Mouse (Mus musculus): ENCODE results near the gene Col15a1. TPM values are rescaled to one million over a fixed set of nuclear protein-coding genes. Genes with fewer than 3 reads are reported as not detected.

Gene Col15a1
- polyA plus RNA-seq, 1 experiment: 0.18 TPM

GRCm38 (mm10) chr4:47261049-47261448, 53.1 kb downstream of the Col15a1 start:
- H3ac ChIP-seq (ENCODE audit: control insufficient read depth, insufficient read length): no peak overlapping the region
- H3K4me3 ChIP-seq: no peak overlapping the region
- H3K79me2 ChIP-seq (ENCODE audit: control insufficient read depth, insufficient read depth): no peaks in the 10 kb centered on the region
- H3K27me3 ChIP-seq (ENCODE audit: control insufficient read depth, insufficient read depth, insufficient read length): peaks cover 31% of the 10 kb centered on the region
- no peak overlapping the region for H3K4me2 ChIP-seq (ENCODE audit: low read depth)
- no peaks in the 10 kb centered on the region for H3K36me3 ChIP-seq (ENCODE audit: control insufficient read depth, insufficient read depth)
- no peak for TF ChIP-seq REST (IDR thresholded peaks at IDR 0.05; ENCODE audit: insufficient read depth, insufficient read length)
- TF ChIP-seq TCF12 (IDR thresholded peaks at IDR 0.05; ENCODE audit: insufficient read depth, poor library complexity, severe bottlenecking): no peak
- no peak for TF ChIP-seq TCF3 (IDR thresholded peaks at IDR 0.05; ENCODE audit: insufficient read length, low read depth)
- TF ChIP-seq POLR2AphosphoS2 (IDR thresholded peaks at IDR 0.05; ENCODE audit: insufficient read length, low read depth): no peak
- no peak for TF ChIP-seq MYOD1 (IDR thresholded peaks at IDR 0.05; ENCODE audit: control insufficient read depth in 1 of 3, insufficient read length in 2 of 3, low read depth in 2 of 3)
- no peak for TF ChIP-seq MYOG (IDR thresholded peaks at IDR 0.05; ENCODE audit: control insufficient read depth in 1 of 3, insufficient read depth in 1 of 3, insufficient read length in 2 of 3, low read depth in 2 of 3)
- TF ChIP-seq CEBPB (IDR thresholded peaks at IDR 0.05; ENCODE audit: insufficient read depth, poor library complexity, severe bottlenecking): no peak
- TF ChIP-seq POLR2A (IDR thresholded peaks at IDR 0.05; ENCODE audit: insufficient read length, low read depth): no peak
- TF ChIP-seq E2F4 (IDR thresholded peaks at IDR 0.05; ENCODE audit: insufficient read depth): no peak
- TF ChIP-seq MAX (IDR thresholded peaks at IDR 0.05; ENCODE audit: low read depth): no peak
- TF ChIP-seq USF1 (IDR thresholded peaks at IDR 0.05; ENCODE audit: low read depth): no peak
- TF ChIP-seq SRF (IDR thresholded peaks at IDR 0.05; ENCODE audit: control insufficient read depth, insufficient read length, low read depth): no peak

DNA sequence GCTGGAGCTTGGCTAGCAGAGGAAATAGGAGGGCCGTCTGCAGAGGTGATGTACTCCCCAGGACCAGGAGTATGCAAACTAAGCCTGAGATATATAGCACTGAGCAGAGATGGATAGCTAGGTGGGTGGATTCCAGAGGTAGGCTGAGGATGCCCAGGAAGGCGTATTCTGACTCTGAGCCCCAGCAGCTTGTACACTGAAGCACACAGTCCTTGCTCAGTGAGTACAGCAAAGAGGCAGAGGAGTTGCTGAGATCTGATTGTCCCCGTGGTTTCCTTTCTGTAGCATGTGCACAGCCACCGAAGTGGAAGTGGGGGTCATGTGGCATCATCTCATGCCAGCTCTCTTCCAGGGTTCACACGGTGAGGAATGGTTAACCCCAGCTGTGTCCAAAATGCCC, 54.0 kb downstream of the Col15a1 start:
- peaks cover 38% of the 10 kb centered on the region for H3K27me3 ChIP-seq (ENCODE audit: control insufficient read depth, insufficient read depth, insufficient read length)
- H3K79me2 ChIP-seq (ENCODE audit: control insufficient read depth, insufficient read depth): no peaks in the 10 kb centered on the region
- H3K4me2 ChIP-seq (ENCODE audit: low read depth): no peak overlapping the region
- no peak overlapping the region for H3K4me3 ChIP-seq
- H3K36me3 ChIP-seq (ENCODE audit: control insufficient read depth, insufficient read depth): no peaks in the 10 kb centered on the region
- H3ac ChIP-seq (ENCODE audit: control insufficient read depth, insufficient read length): no peak overlapping the region
- no peak for TF ChIP-seq POLR2A (IDR thresholded peaks at IDR 0.05; ENCODE audit: insufficient read length, low read depth)
- no peak for TF ChIP-seq CEBPB (IDR thresholded peaks at IDR 0.05; ENCODE audit: insufficient read depth, poor library complexity, severe bottlenecking)
- no peak for TF ChIP-seq USF1 (IDR thresholded peaks at IDR 0.05; ENCODE audit: low read depth)
- TF ChIP-seq MYOG (IDR thresholded peaks at IDR 0.05; ENCODE audit: control insufficient read depth in 1 of 3, insufficient read depth in 1 of 3, insufficient read length in 2 of 3, low read depth in 2 of 3): no peak
- no peak for TF ChIP-seq MYOD1 (IDR thresholded peaks at IDR 0.05; ENCODE audit: control insufficient read depth in 1 of 3, insufficient read length in 2 of 3, low read depth in 2 of 3)
- TF ChIP-seq MAX (IDR thresholded peaks at IDR 0.05; ENCODE audit: low read depth): no peak
- no peak for TF ChIP-seq TCF12 (IDR thresholded peaks at IDR 0.05; ENCODE audit: insufficient read depth, poor library complexity, severe bottlenecking)
- TF ChIP-seq SRF (IDR thresholded peaks at IDR 0.05; ENCODE audit: control insufficient read depth, insufficient read length, low read depth): no peak
- no peak for TF ChIP-seq E2F4 (IDR thresholded peaks at IDR 0.05; ENCODE audit: insufficient read depth)
- TF ChIP-seq TCF3 (IDR thresholded peaks at IDR 0.05; ENCODE audit: insufficient read length, low read depth): no peak
- TF ChIP-seq POLR2AphosphoS2 (IDR thresholded peaks at IDR 0.05; ENCODE audit: insufficient read length, low read depth): no peak

DNA sequence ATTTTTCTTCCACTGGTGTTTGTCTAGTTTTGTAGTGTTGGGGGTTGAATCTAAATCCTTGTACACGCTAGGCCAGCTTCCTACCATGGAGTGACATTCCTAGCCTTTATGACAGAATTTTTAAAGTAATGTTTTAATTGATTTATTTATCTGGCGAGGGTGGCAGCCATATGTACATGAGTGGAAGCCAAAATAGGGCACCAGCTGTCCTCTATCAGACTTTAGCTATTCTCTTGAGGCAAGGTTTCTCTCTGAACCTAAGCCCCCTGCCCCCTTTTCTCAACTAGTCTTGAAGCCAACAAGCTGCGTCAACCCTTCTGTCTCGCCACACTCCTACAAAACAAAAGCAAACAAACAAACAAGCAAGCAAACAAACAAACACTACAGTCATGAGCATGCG, 57.6 kb downstream of the Col15a1 start:
- no peak overlapping the region for H3ac ChIP-seq (ENCODE audit: control insufficient read depth, insufficient read length)
- no peak overlapping the region for H3K4me3 ChIP-seq
- TF ChIP-seq REST (IDR thresholded peaks at IDR 0.05; ENCODE audit: insufficient read depth, insufficient read length) (no peak), E2F4 (IDR thresholded peaks at IDR 0.05; ENCODE audit: insufficient read depth) (no peak), SRF (IDR thresholded peaks at IDR 0.05; ENCODE audit: control insufficient read depth, insufficient read length, low read depth) (no peak), MYOG (IDR thresholded peaks at IDR 0.05; ENCODE audit: control insufficient read depth in 1 of 3, insufficient read depth in 1 of 3, insufficient read length in 2 of 3, low read depth in 2 of 3) (no peak), TCF3 (IDR thresholded peaks at IDR 0.05; ENCODE audit: insufficient read length, low read depth) (no peak), MAX (IDR thresholded peaks at IDR 0.05; ENCODE audit: low read depth) (no peak), POLR2AphosphoS2 (IDR thresholded peaks at IDR 0.05; ENCODE audit: insufficient read length, low read depth) (no peak), POLR2A (IDR thresholded peaks at IDR 0.05; ENCODE audit: insufficient read length, low read depth) (no peak), CEBPB (IDR thresholded peaks at IDR 0.05; ENCODE audit: insufficient read depth, poor library complexity, severe bottlenecking) (no peak), MYOD1 (IDR thresholded peaks at IDR 0.05; ENCODE audit: control insufficient read depth in 1 of 3, insufficient read length in 2 of 3, low read depth in 2 of 3) (no peak), TCF12 (IDR thresholded peaks at IDR 0.05; ENCODE audit: insufficient read depth, poor library complexity, severe bottlenecking) (no peak), USF1 (IDR thresholded peaks at IDR 0.05; ENCODE audit: low read depth) (no peak)
- no peaks in the 10 kb centered on the region for H3K36me3 ChIP-seq (ENCODE audit: control insufficient read depth, insufficient read depth)
- peaks cover 37% of the 10 kb centered on the region for H3K27me3 ChIP-seq (ENCODE audit: control insufficient read depth, insufficient read depth, insufficient read length)
- no peaks in the 10 kb centered on the region for H3K79me2 ChIP-seq (ENCODE audit: control insufficient read depth, insufficient read depth)
- no peak overlapping the region for H3K4me2 ChIP-seq (ENCODE audit: low read depth)

DNA sequence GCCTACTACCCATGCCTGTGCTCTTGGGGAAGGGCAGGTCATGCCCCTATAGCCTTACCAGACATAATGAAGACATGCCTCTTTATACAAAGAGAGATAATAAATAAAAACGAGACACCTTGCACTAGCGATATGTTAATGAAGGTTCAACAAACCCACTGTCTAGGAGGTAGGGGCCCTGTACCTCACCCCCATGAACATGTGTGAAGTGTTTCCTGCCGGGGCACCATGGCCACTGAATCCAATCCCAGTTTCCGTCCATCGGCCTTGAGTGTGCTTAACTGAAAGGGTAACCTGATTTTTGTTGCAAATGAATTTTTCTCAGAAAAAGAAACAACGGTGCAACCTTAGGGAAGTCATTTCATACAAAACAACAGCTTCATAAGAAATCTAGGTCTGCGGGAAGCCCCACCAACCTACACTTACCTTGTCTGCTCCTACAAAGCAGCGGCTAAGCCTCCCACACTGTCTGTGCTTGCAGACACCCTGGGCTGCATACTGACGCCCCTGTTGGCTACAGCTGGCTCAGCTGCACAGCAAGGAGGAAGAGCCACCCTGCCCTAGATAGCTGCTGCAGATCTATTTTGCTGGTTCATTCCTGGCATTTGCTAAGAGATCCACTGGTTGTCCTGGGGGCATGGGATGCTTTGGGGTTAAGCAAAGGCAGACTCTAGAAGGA, 64.6 kb downstream of the Col15a1 start:
- H3K36me3 ChIP-seq (ENCODE audit: control insufficient read depth, insufficient read depth): no peaks in the 10 kb centered on the region
- TF ChIP-seq MYOD1 (IDR thresholded peaks at IDR 0.05; ENCODE audit: control insufficient read depth in 1 of 3, insufficient read length in 2 of 3, low read depth in 2 of 3) (no peak), SRF (IDR thresholded peaks at IDR 0.05; ENCODE audit: control insufficient read depth, insufficient read length, low read depth) (no peak), MYOG (IDR thresholded peaks at IDR 0.05; ENCODE audit: control insufficient read depth in 1 of 3, insufficient read depth in 1 of 3, insufficient read length in 2 of 3, low read depth in 2 of 3) (no peak), MAX (IDR thresholded peaks at IDR 0.05; ENCODE audit: low read depth) (no peak), E2F4 (IDR thresholded peaks at IDR 0.05; ENCODE audit: insufficient read depth) (no peak), TCF3 (IDR thresholded peaks at IDR 0.05; ENCODE audit: insufficient read length, low read depth) (no peak), REST (IDR thresholded peaks at IDR 0.05; ENCODE audit: insufficient read depth, insufficient read length) (no peak), TCF12 (IDR thresholded peaks at IDR 0.05; ENCODE audit: insufficient read depth, poor library complexity, severe bottlenecking) (no peak), USF1 (IDR thresholded peaks at IDR 0.05; ENCODE audit: low read depth) (no peak), POLR2A (IDR thresholded peaks at IDR 0.05; ENCODE audit: insufficient read length, low read depth) (no peak), POLR2AphosphoS2 (IDR thresholded peaks at IDR 0.05; ENCODE audit: insufficient read length, low read depth) (no peak), CEBPB (IDR thresholded peaks at IDR 0.05; ENCODE audit: insufficient read depth, poor library complexity, severe bottlenecking) (no peak)
- H3K27me3 ChIP-seq (ENCODE audit: control insufficient read depth, insufficient read depth, insufficient read length): peaks cover 8% of the 10 kb centered on the region
- no peak overlapping the region for H3K4me2 ChIP-seq (ENCODE audit: low read depth)
- no peak overlapping the region for H3ac ChIP-seq (ENCODE audit: control insufficient read depth, insufficient read length)
- no peaks in the 10 kb centered on the region for H3K79me2 ChIP-seq (ENCODE audit: control insufficient read depth, insufficient read depth)
- H3K4me3 ChIP-seq: no peak overlapping the region

All from myocyte (in vitro differentiated cells).